Mouse (Mus musculus) G1E (cell line): ENCODE data around the gene Edem1.

Experiments
- CTCF ChIP-seq: IDR thresholded peaks from 2 replicates; pipeline ENCODE4 v1.5.1; 2012; ENCODE audit warnings: low read depth, low read length, inconsistent platforms, mixed read lengths
- GATA1 ChIP-seq: IDR thresholded peaks from 2 replicates; pipeline ENCODE4 v1.6.1; 2012; ENCODE audit warnings: borderline replicate concordance, low read length, inconsistent platforms, mixed read lengths
- GATA2 ChIP-seq: IDR thresholded peaks from 2 replicates; pipeline ENCODE4 v1.6.1; 2012; ENCODE audit warnings: low read depth, low read length, inconsistent platforms, borderline replicate concordance
- POLR2AphosphoS5 ChIP-seq: IDR thresholded peaks from 2 replicates; pipeline ENCODE4 v1.6.1; 2012; ENCODE audit warnings: low read depth, low read length, inconsistent platforms; ENCODE audit not compliant: insufficient replicate concordance

DNA sequence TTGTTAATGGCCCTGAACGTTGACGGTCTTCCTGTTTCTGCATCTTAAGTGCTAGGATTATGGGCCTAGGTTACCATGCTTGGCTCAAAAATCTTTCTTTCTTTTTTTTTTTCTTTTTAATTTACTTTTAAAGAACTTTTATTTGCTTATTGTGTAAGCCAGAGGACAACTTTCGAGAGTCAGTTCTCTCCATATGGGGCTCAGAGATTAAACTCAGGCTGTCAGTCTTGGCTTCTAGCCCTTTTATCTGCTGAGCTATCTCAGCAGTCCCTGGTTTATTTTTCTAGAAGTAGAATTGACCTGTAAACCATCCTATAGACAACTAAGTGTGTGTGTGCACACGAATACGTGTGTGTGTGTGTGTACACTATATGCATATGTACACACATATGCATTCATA, 64.1 kb downstream of the Edem1 start:
- TF ChIP-seq CTCF (no peak), GATA1 (no peak), POLR2AphosphoS5 (no peak), GATA2 (no peak)
